Mouse (Mus musculus) CH12.LX (cell line): ENCODE data around the gene Gm48551. TPM values are rescaled to one million over a fixed set of nuclear protein-coding genes. Genes with fewer than 3 reads are reported as not detected.

ENCODE experiments used
- DNase-seq: peaks from one replicate; pipeline ENCODE4 v3.0.0-alpha.2; 2013; ENCODE audit errors: extremely low read depth
- H3K27ac ChIP-seq: 2 replicates; pipeline ENCODE4 v1.5.1; 2012; ENCODE audit warnings: low read depth, mild to moderate bottlenecking, control low read depth, moderate library complexity; ENCODE audit not compliant: insufficient read depth
- H3K27me3 ChIP-seq: replicated peaks from 2 replicates; pipeline ENCODE3; 2012; ENCODE audit warnings: inconsistent platforms
- H3K36me3 ChIP-seq, 2 experiments: replicated peaks in 1 of 2; 2 replicates each; pipeline versions ENCODE3 to v1.6.1; 2012; ENCODE audit warnings: inconsistent platforms in 1 of 2, low read length in 1 of 2, mild to moderate bottlenecking in 1 of 2, mixed read lengths in 1 of 2, moderate library complexity in 1 of 2; ENCODE audit not compliant: control insufficient read depth in 1 of 2, insufficient read depth in 1 of 2
- H3K4me1 ChIP-seq, 2 experiments: 2 replicates each; pipeline ENCODE4 v1.6.1; 2012; ENCODE audit warnings: inconsistent platforms in 1 of 2, moderate library complexity in 1 of 2; ENCODE audit not compliant: insufficient read depth in 2 of 2, control insufficient read depth in 1 of 2
- H3K4me2 ChIP-seq: 2 replicates; pipeline ENCODE4 v1.6.1; 2012; ENCODE audit warnings: low read depth, mild to moderate bottlenecking, control low read depth; ENCODE audit not compliant: poor library complexity, insufficient read depth, severe bottlenecking
- H3K4me3 ChIP-seq, 3 experiments: fragments of 150-350 bp in 1 of 3; sonication (generic) in 1 of 3; replicated peaks in 1 of 3; 2 replicates each; pipeline versions ENCODE3 to v1.5.1; 2011 to 2012; ENCODE audit warnings: low read depth in 2 of 3, low read length in 2 of 3, mild to moderate bottlenecking in 2 of 3, moderate library complexity in 2 of 3, control low read depth in 1 of 3, improper control_type of control experiment in 1 of 3, inconsistent platforms in 1 of 3, mixed read lengths in 1 of 3; ENCODE audit not compliant: poor library complexity in 1 of 3
- H3K79me2 ChIP-seq: replicated peaks from 2 replicates; pipeline ENCODE4 v1.6.1; 2012; ENCODE audit warnings: mild to moderate bottlenecking, moderate library complexity; ENCODE audit not compliant: control insufficient read depth, poor library complexity, insufficient read depth, severe bottlenecking; ENCODE audit errors: extremely low read depth
- H3K9ac ChIP-seq: 2 replicates; pipeline ENCODE4 v1.6.1; 2012; ENCODE audit warnings: low read depth, mild to moderate bottlenecking, control low read depth, moderate library complexity; ENCODE audit not compliant: insufficient read depth
- H3K9me3 ChIP-seq: replicated peaks from 2 replicates; pipeline ENCODE3; 2012; ENCODE audit warnings: low read length, inconsistent platforms, mixed read lengths
- BHLHE40 ChIP-seq: IDR thresholded peaks from 2 replicates; pipeline ENCODE4 v1.6.1; 2011; ENCODE audit warnings: mild to moderate bottlenecking, low read depth, low read length, improper control_type of control experiment
- CHD1 ChIP-seq: IDR thresholded peaks from 2 replicates; pipeline ENCODE4 v1.6.1; 2012; ENCODE audit warnings: low read depth, low read length, improper control_type of control experiment, inconsistent platforms
- CHD2 ChIP-seq: IDR thresholded peaks from 2 replicates; pipeline ENCODE4 v1.6.1; 2011; ENCODE audit warnings: low read length, improper control_type of control experiment
- CTCF ChIP-seq, 2 experiments: IDR thresholded peaks in 1 of 2; conservative IDR thresholded peaks in 1 of 2; 2 replicates each; pipeline ENCODE4 v1.5.1; 2011 to 2012; ENCODE audit warnings: low read depth in 2 of 2, low read length in 2 of 2, improper control_type of control experiment in 1 of 2, inconsistent platforms in 1 of 2, mild to moderate bottlenecking in 1 of 2, moderate library complexity in 1 of 2
- E2F4 ChIP-seq: IDR thresholded peaks from 2 replicates; pipeline ENCODE4 v1.6.1; 2011; ENCODE audit warnings: low read depth, low read length, improper control_type of control experiment; ENCODE audit not compliant: insufficient replicate concordance
- ELF1 ChIP-seq: IDR thresholded peaks from 2 replicates; pipeline ENCODE4 v1.6.1; 2014; ENCODE audit warnings: low read depth, mild to moderate bottlenecking, inconsistent platforms, low read length, improper control_type of control experiment
- EP300 ChIP-seq: IDR thresholded peaks from 2 replicates; pipeline ENCODE4 v1.6.1; 2011; ENCODE audit warnings: low read length, improper control_type of control experiment
- ETS1 ChIP-seq: conservative IDR thresholded peaks from 2 replicates; pipeline ENCODE4 v1.6.1; 2012; ENCODE audit warnings: low read depth, mild to moderate bottlenecking, inconsistent platforms, low read length, improper control_type of control experiment, moderate library complexity
- HCFC1 ChIP-seq: IDR thresholded peaks from 2 replicates; pipeline ENCODE4 v1.6.1; 2012; ENCODE audit warnings: low read depth, mild to moderate bottlenecking, inconsistent platforms, low read length, improper control_type of control experiment
- IRF4 ChIP-seq: IDR thresholded peaks from 2 replicates; pipeline ENCODE4 v1.6.1; 2014; ENCODE audit warnings: low read depth, mild to moderate bottlenecking, inconsistent platforms, low read length, improper control_type of control experiment
- JUN ChIP-seq: IDR thresholded peaks from 2 replicates; pipeline ENCODE4 v1.6.1; 2011; ENCODE audit warnings: low read depth, mild to moderate bottlenecking, low read length, improper control_type of control experiment, moderate library complexity; ENCODE audit not compliant: insufficient read depth
- JUND ChIP-seq: conservative IDR thresholded peaks from 2 replicates; pipeline ENCODE4 v1.6.1; 2011; ENCODE audit warnings: low read depth, low read length, improper control_type of control experiment
- KAT2A ChIP-seq: IDR thresholded peaks from 2 replicates; pipeline ENCODE4 v1.6.1; 2012; ENCODE audit warnings: low read length, improper control_type of control experiment, inconsistent platforms; ENCODE audit not compliant: insufficient replicate concordance
- MAFK ChIP-seq: IDR thresholded peaks from 2 replicates; pipeline ENCODE4 v1.6.1; 2011; ENCODE audit warnings: low read length, improper control_type of control experiment; ENCODE audit not compliant: insufficient replicate concordance
- MAX ChIP-seq: IDR thresholded peaks from 2 replicates; pipeline ENCODE4 v1.6.1; 2011; ENCODE audit warnings: low read length, improper control_type of control experiment
- MAZ ChIP-seq: IDR thresholded peaks from 2 replicates; pipeline ENCODE4 v1.6.1; 2012; ENCODE audit warnings: low read depth, mild to moderate bottlenecking, inconsistent platforms, low read length, improper control_type of control experiment, moderate library complexity
- MEF2A ChIP-seq: IDR thresholded peaks from 2 replicates; pipeline ENCODE4 v1.6.1; 2014; ENCODE audit warnings: low read depth, mild to moderate bottlenecking, inconsistent platforms, low read length, improper control_type of control experiment, borderline replicate concordance
- MXI1 ChIP-seq: IDR thresholded peaks from 2 replicates; pipeline ENCODE4 v1.6.1; 2011; ENCODE audit warnings: mild to moderate bottlenecking, low read depth, low read length, improper control_type of control experiment
- MYC ChIP-seq: IDR thresholded peaks from 2 replicates; pipeline ENCODE4 v1.6.1; 2011; ENCODE audit warnings: low read depth, mild to moderate bottlenecking, improper control_type of control experiment, low read length
- NELFE ChIP-seq: IDR thresholded peaks from 2 replicates; pipeline ENCODE4 v1.6.1; 2011; ENCODE audit warnings: low read depth, low read length, improper control_type of control experiment
- NRF1 ChIP-seq: IDR thresholded peaks from 2 replicates; pipeline ENCODE4 v1.6.1; 2014; ENCODE audit warnings: low read depth, mild to moderate bottlenecking, inconsistent platforms, low read length, improper control_type of control experiment, moderate library complexity
- PAX5 ChIP-seq: IDR thresholded peaks from 2 replicates; pipeline ENCODE4 v1.6.1; 2012; ENCODE audit warnings: low read length, inconsistent platforms, mixed read lengths
- POLR2A ChIP-seq: IDR thresholded peaks from 2 replicates; pipeline ENCODE4 v1.6.1; 2011; ENCODE audit warnings: low read depth, mild to moderate bottlenecking, improper control_type of control experiment, low read length
- POLR2AphosphoS2 ChIP-seq: IDR thresholded peaks from 2 replicates; pipeline ENCODE4 v1.6.1; 2011; ENCODE audit warnings: low read depth, low read length, improper control_type of control experiment
- RAD21 ChIP-seq: IDR thresholded peaks from 2 replicates; pipeline ENCODE4 v1.6.1; 2011; ENCODE audit warnings: low read depth, mild to moderate bottlenecking, low read length, improper control_type of control experiment, moderate library complexity
- RCOR1 ChIP-seq: conservative IDR thresholded peaks from 2 replicates; pipeline ENCODE4 v1.6.1; 2012; ENCODE audit warnings: low read depth, mild to moderate bottlenecking, inconsistent platforms, low read length, improper control_type of control experiment
- SIN3A ChIP-seq: IDR thresholded peaks from 2 replicates; pipeline ENCODE4 v1.6.1; 2012; ENCODE audit warnings: low read length, improper control_type of control experiment, inconsistent platforms
- SMC3 ChIP-seq: IDR thresholded peaks from 2 replicates; pipeline ENCODE4 v1.6.1; 2011; ENCODE audit warnings: low read depth, low read length, improper control_type of control experiment
- TBP ChIP-seq: conservative IDR thresholded peaks from 2 replicates; pipeline ENCODE4 v1.6.1; 2011; ENCODE audit warnings: low read depth, low read length, improper control_type of control experiment
- TCF12 ChIP-seq: IDR thresholded peaks from 2 replicates; pipeline ENCODE4 v1.6.1; 2014; ENCODE audit warnings: low read depth, mild to moderate bottlenecking, inconsistent platforms, low read length, improper control_type of control experiment
- UBTF ChIP-seq: IDR thresholded peaks from 2 replicates; pipeline ENCODE4 v1.6.1; 2012; ENCODE audit warnings: low read depth, mild to moderate bottlenecking, inconsistent platforms, low read length, improper control_type of control experiment, moderate library complexity
- USF1 ChIP-seq: IDR thresholded peaks from 2 replicates; pipeline ENCODE4 v1.6.1; 2014; ENCODE audit warnings: low read depth, mild to moderate bottlenecking, inconsistent platforms, low read length, improper control_type of control experiment
- USF2 ChIP-seq: conservative IDR thresholded peaks from 2 replicates; pipeline ENCODE4 v1.6.1; 2011; ENCODE audit warnings: low read depth, low read length, improper control_type of control experiment
- ZKSCAN1 ChIP-seq: IDR thresholded peaks from 2 replicates; pipeline ENCODE4 v1.6.1; 2012; ENCODE audit warnings: low read depth, inconsistent platforms, low read length, improper control_type of control experiment, borderline replicate concordance
- ZNF384 ChIP-seq: IDR thresholded peaks from 2 replicates; pipeline ENCODE4 v1.6.1; 2012; ENCODE audit warnings: low read depth, low read length, improper control_type of control experiment, inconsistent platforms
- dilution Hi-C: fragments of 300-500 bp; cut with MboI; formaldehyde crosslinking; loops from 2 replicates; pipeline ENCODE4 v1.14.3; 2020; ENCODE audit warnings: low sequenced_read_pairs; ENCODE audit not compliant: extremely low pct_unique_long_range_greater_than_20kb, extremely low pct_ligation_motif_present
- in situ Hi-C: fragments of 300-500 bp; cut with MboI; formaldehyde crosslinking; loops from 3 replicates; pipeline ENCODE4 v1.14.3; 2019; ENCODE audit warnings: low sequenced_read_pairs, low pct_ligation_motif_present, low pct_unique_long_range_greater_than_20kb, mixed read lengths
- polyA plus RNA-seq: library from polyadenylated mRNA; unstranded; fragments of >175 nt; gene quantifications from 2 replicates; pipeline ENCODE4 v1.2.1, GENCODE M21; 2012; ENCODE audit warnings: low read depth; ENCODE audit not compliant: insufficient read length
- total RNA-seq, 2 experiments: library from RNA; depleted of rRNA; stranded (reverse); fragments of 300-350 nt in 1 of 2; fragments of >200 nt in 1 of 2; gene quantifications; 2 replicates each; pipeline ENCODE4 v1.2.3; 2012 to 2014

Gm48551 gene
- total and polyA plus RNA-seq, 3 experiments, result 1.0 to 3.4 (median 1.2) TPM

DNA sequence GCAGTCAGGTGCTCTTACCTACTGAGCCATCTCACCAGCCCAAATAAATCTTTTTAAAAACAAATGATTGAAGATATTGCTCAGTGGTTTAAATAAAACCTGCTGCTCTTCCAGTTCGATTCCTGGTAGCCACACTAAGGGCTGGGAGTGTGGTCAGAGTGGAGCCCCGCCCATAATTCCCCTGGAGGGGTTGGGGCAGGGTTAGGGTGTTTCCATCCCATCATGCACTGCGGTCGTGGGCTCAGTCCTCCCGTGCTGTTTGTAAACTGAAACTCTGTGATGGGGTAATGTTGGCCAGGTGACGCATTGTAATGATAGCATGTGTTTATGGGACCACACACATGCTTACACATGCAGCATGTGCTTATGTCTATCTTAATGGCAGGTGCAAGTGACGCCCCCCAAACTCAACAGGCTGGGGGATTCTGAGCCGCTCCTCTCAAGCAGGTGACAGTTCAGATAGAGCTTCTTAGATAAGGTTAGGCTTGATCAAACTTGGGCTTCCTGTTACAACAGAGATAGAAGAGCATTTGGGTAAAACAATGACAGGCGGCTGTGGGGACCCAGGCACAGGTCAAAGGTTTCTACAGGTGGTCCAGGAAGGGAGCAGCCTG lies 32.5 kb upstream of the Gm48551 start:
- H3K36me3 ChIP-seq, result peaks cover 16 to 21% of the 10 kb centered on the region in 2 experiments
- H3K4me2 ChIP-seq, result peak overlapping the region; percentile 54
- in situ Hi-C loops (loop anchor here (10.0 kb wide), 1 partner anchor 157 kb away; no protein-coding TSS in a partner anchor), dilution Hi-C loops (no loop called here)
- H3K4me1 ChIP-seq, result peaks cover 13 to 49% of the 10 kb centered on the region in 2 experiments
- DNase-seq, result peak; percentile 75
- H3K79me2 ChIP-seq, result no peaks in the 10 kb centered on the region
- peak; percentile 40; the same call in 1 of the 2 replicates for TF ChIP-seq NELFE
- peak; percentile 82; the same call in 1 of the 2 replicates for TF ChIP-seq MAZ
- TF ChIP-seq JUND, result no peak
- peak; percentile 83 for TF ChIP-seq MAX
- no peak; the same call in 1 of the 2 replicates for TF ChIP-seq ETS1
- TF ChIP-seq TCF12, result 0 out of 2 replicates have a peak, but pooled peaks have one; percentile 41
- TF ChIP-seq MYC, result 0 out of 2 replicates have a peak, but pooled peaks have one; percentile 10
- TF ChIP-seq CHD1, result no peak
- peak; percentile 22; the same call in 1 of the 2 replicates for TF ChIP-seq EP300
- no peak for TF ChIP-seq CHD2
- TF ChIP-seq ZNF384, result no peak
- TF ChIP-seq BHLHE40, result peak; percentile 71
- TF ChIP-seq POLR2AphosphoS2, result no peak; the same call in 1 of the 2 replicates
- no peak for TF ChIP-seq NRF1
- 0 out of 2 replicates have a peak, but pooled peaks have one; percentile 34 for TF ChIP-seq ZKSCAN1
- TF ChIP-seq SMC3, result no peak
- TF ChIP-seq UBTF, result no peak
- no peak for TF ChIP-seq MAFK
- TF ChIP-seq POLR2A, result peak; percentile 56
- no peak for TF ChIP-seq USF1
- TF ChIP-seq IRF4, result no peak
- TF ChIP-seq JUN, result no peak
- TF ChIP-seq CTCF (conservative IDR thresholded peaks at IDR 0.05 in 1 of 2, IDR thresholded peaks at IDR 0.05 in 1 of 2; ENCODE audit: low read depth in 2 of 2, low read length in 2 of 2), result no peak
- TF ChIP-seq SIN3A, result peak; percentile 62
- no peak for TF ChIP-seq E2F4
- TF ChIP-seq RCOR1, result no peak
- TF ChIP-seq MEF2A, result 0 out of 2 replicates have a peak, but pooled peaks have one; percentile 28
- no peak for TF ChIP-seq RAD21
- TF ChIP-seq HCFC1, result peak; percentile 28; the same call in 1 of the 2 replicates
- peak; percentile 59; the same call in 1 of the 2 replicates for TF ChIP-seq MXI1
- TF ChIP-seq PAX5, result no peak
- TF ChIP-seq ELF1, result no peak
- 0 out of 2 replicates have a peak, but pooled peaks have one; percentile 39 for TF ChIP-seq TBP
- no peak for TF ChIP-seq KAT2A
- no peak for TF ChIP-seq USF2
- TF ChIP-seq, all 38 proteins: peak for 14
- Histone ChIP-seq H3K27me3 (no peaks in the 10 kb centered on the region), H3K27ac (no peak overlapping the region), H3K9ac (peak overlapping the region; percentile 2; the same call in 1 of the 2 replicates), H3K4me3 (peak overlapping the region in 2 of 3 experiments; percentile 15 to 32), H3K9me3 (no peaks in the 10 kb centered on the region)
